Mouse (Mus musculus) cerebellum, adult (tissue): ENCODE results near the gene Tmtc4.
A peak's percentile ranks its signal among the peaks of the same experiment; 100 is the strongest.

Source experiments
- ATAC-seq: cut with Nextera tagmentation; 2 replicates; pipeline ENCODE4 v1.9.2; 2017; ENCODE audit warnings: mild to moderate bottlenecking, moderate library complexity, mixed read lengths; ENCODE audit not compliant: insufficient number of reproducible peaks, low FRiP score, low TSS enrichment

Tmtc4 gene

GRCm38 (mm10) chr14:122977056-122977796, 6.6 kb downstream of the Tmtc4 start:
- no peak for ATAC-seq

- no peak for ATAC-seq
Observed at GRCm38 (mm10) chr14:122974854-122975570, 8.8 kb downstream of the Tmtc4 start.

- no peak for ATAC-seq
Observed at GRCm38 (mm10) chr14:122973091-122973490, 10.7 kb downstream of the Tmtc4 start.

- ATAC-seq = no peak
Observed at GRCm38 (mm10) chr14:122968049-122968448, 15.8 kb downstream of the Tmtc4 start.

- ATAC-seq = peak; percentile 95
Observed at GRCm38 (mm10) chr14:122957941-122958340, 25.9 kb downstream of the Tmtc4 start.

GRCm38 (mm10) chr14:122953331-122953730, 30.5 kb downstream of the Tmtc4 start:
- ATAC-seq = no peak

- ATAC-seq = no peak
Observed at GRCm38 (mm10) chr14:122952556-122952955, 31.3 kb downstream of the Tmtc4 start.

GRCm38 (mm10) chr14:122951676-122952445, 32.0 kb downstream of the Tmtc4 start:
- no peak for ATAC-seq

- ATAC-seq = no peak
Observed at GRCm38 (mm10) chr14:122950915-122951314, 32.9 kb downstream of the Tmtc4 start.

- ATAC-seq = no peak
Observed at GRCm38 (mm10) chr14:122943475-122943853, 40.4 kb downstream of the Tmtc4 start.

- ATAC-seq = no peak
Observed at GRCm38 (mm10) chr14:122942757-122943474, 40.9 kb downstream of the Tmtc4 start.

GRCm38 (mm10) chr14:122936460-122936859, 47.4 kb downstream of the Tmtc4 start:
- peak; percentile 52; the same call in 1 of the 2 replicates for ATAC-seq

GRCm38 (mm10) chr14:122920011-122920410, 63.8 kb downstream of the Tmtc4 start:
- no peak for ATAC-seq

- no peak for ATAC-seq
Observed at GRCm38 (mm10) chr14:122917676-122918075, 66.2 kb downstream of the Tmtc4 start.

- no peak for ATAC-seq
Observed at GRCm38 (mm10) chr14:122913657-122914056, 70.2 kb downstream of the Tmtc4 start, which contains the start of gene Ggact. Gene Ggact (minus strand): TSS chr14:122913757.

GRCm38 (mm10) chr14:122912812-122913498, 70.9 kb downstream of the Tmtc4 start:
- peak; percentile 74 for ATAC-seq

- ATAC-seq = no peak
Observed at GRCm38 (mm10) chr14:122912137-122912536, 71.7 kb downstream of the Tmtc4 start.

GRCm38 (mm10) chr14:122911265-122911664, 72.6 kb downstream of the Tmtc4 start:
- ATAC-seq = no peak

GRCm38 (mm10) chr14:122909368-122910091, 74.3 kb downstream of the Tmtc4 start:
- ATAC-seq = no peak
